Mouse (Mus musculus) gastrocnemius, postnatal 36 days (tissue): Measurements from ENCODE around the gene Smpd3. TPM values are rescaled to one million over a fixed set of nuclear protein-coding genes. Genes with fewer than 3 reads are reported as not detected.
"Not testable (repeated sequence)": the region's sequence is repeated elsewhere in the genome, so short reads cannot be mapped to it uniquely, and the experiment has no call there.

Source experiments
- DNase-seq, 2 experiments: peaks; one replicate each; pipeline ENCODE4 v3.0.0; 2022
- intact Hi-C: fragments of 180-260 bp; cut with DNase I; formaldehyde crosslinking; loops from one replicate; pipeline ENCODE4 v1.15.1; 2025
- total RNA-seq, 2 experiments: library from RNA; stranded (reverse); gene quantifications; 2 replicates each; pipeline ENCODE4 v1.2.3; 2021

The Smpd3 gene
- total RNA-seq, 2 experiments from 2014 or later: 0.44 to 0.74 TPM

DNA sequence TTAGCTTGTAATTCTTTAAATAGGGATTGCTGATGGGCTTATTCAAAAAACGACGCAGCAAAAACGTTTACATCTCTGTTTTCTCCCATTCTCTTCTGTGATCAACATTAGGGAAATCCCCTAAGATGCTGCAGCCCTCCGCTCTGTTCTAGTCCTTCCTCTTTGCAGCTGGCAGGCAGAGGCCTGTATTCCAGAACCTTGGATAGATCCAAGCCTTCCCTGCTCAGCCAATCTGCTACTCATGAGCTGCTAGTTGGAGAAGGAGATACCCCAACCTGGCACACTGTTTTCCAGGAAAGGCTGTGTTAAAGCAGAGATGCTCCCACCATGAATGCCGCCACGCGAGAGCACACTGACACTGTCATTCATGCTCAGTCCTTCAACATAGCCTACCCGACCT is 4.4 kb downstream of the Smpd3 start:
- no peak for DNase-seq
- intact Hi-C loops: no loop called here

DNA sequence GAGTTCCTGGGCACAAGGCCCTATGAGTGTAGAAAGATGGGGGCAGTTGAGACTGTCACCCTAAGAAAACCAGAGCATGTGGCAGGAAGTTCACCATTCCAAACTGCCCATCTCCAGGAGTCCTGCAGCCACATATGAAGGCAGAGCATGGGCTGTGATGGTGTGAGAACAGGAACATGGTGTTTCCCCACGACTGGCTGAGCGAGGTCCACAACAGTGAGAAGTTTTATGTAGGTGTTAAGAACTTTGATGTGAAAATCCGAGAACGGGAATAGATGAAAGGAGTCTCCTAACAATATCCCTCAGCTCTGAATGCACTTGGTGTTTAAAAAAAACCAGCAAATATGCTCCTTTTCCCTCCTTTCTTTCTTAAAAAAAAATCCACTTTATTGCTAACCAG is 5.3 kb downstream of the Smpd3 start:
- intact Hi-C loops: no loop called here

DNA sequence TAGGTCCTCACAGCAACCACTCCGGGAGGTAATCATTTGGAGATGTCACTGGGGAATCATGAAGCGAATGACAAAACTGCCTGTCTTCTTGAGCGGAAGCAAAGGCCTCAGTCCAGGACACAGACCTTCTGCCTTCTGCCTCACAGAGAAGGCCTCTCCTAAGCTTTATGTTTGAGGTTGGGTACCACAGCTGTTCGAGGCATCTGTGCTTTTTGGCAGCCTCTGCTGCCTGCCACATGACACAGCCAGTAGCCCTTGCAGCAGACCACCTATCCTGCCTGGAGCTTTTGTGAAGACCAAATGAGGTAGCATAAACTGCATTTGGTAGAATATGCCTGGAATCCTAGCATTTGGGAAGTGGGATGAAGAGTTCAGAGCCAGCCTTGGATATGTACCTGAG is 11.2 kb downstream of the Smpd3 start:
- intact Hi-C loops: no loop called here
- DNase-seq: no peak

More for the DNA sequence above, 5.3 kb downstream of the Smpd3 start:
- no peak for DNase-seq

DNA sequence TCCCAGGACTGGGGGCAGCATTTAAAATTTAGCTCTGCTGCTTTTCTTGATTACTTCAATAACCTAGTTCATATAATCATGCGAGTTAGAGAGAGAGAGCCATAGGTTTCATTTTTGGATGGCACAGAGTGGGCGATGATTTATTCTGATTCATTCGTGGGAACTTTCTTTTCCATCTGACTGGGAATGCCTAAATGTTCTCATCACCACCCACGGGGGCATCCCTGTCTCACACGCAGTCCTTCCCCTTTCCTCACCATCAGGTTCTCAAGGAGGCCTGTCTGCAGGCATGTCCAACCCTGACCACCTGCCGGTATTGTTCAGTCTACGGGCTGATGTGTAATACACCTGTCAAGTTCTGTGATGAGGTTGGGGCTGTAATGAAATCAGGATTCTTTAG is 16.4 kb downstream of the Smpd3 start:
- DNase-seq: no peak
- intact Hi-C loops: no loop called here

DNA sequence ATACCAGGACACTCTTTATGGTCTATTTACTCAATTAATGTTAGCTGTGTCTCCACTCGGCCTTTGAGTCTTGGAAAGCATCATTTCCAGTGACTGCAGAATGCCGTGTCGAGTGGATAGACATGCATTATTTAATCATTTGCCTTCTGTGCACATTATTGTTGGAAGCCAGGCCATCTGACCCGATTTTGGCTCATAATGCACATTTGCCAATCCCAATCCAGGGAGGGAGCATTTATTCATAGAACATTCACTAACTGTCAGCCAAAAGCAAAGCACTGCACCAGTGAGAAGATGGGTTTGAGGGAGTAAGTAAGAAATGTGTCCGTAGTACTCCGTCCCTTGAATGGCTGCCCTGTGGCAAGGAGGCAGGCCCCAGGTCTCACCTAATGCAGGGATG is 17.8 kb downstream of the Smpd3 start:
- DNase-seq: no peak
- intact Hi-C loops: no loop called here

DNA sequence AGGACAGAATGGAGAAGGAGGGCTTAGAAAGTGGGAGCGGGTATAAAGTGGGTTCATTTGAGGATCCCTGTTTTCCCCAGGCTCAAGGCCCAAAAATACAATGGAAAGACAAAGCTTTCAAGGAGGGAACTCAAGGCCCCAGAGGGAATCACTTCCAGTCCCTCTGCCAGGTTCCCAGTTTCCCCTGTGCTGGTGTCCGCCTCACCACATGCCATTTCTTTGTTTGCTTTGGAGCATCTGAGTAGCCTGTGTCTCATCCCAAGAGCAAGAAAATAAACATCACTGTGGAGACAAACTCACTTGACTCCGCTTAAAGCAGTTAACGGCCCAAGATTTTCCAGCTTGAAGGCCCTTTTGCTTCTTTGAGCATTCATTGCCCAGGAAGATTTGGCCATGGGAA is 20.7 kb downstream of the Smpd3 start:
- DNase-seq: no peak
- intact Hi-C loops: no loop called here

DNA sequence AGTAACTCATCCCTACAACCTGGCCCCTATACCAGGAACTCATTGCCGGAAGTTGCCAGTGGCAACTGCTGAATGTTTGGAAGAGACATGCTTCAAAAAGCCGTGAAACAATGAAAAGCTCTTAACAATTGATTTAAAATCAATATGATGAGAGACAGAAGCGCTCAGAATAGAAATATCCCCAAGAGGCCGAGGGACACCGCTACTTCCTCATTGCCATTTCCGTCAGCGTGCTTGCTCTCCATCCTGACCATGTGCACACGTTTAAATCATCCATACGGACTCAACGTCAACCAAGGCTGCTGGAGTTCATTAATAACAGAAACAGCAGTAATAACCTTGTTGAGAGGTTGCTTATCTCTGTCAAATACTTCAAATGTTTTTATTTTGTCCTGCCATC is 21.3 kb downstream of the Smpd3 start:
- intact Hi-C loops: no loop called here
- DNase-seq: no peak

DNA sequence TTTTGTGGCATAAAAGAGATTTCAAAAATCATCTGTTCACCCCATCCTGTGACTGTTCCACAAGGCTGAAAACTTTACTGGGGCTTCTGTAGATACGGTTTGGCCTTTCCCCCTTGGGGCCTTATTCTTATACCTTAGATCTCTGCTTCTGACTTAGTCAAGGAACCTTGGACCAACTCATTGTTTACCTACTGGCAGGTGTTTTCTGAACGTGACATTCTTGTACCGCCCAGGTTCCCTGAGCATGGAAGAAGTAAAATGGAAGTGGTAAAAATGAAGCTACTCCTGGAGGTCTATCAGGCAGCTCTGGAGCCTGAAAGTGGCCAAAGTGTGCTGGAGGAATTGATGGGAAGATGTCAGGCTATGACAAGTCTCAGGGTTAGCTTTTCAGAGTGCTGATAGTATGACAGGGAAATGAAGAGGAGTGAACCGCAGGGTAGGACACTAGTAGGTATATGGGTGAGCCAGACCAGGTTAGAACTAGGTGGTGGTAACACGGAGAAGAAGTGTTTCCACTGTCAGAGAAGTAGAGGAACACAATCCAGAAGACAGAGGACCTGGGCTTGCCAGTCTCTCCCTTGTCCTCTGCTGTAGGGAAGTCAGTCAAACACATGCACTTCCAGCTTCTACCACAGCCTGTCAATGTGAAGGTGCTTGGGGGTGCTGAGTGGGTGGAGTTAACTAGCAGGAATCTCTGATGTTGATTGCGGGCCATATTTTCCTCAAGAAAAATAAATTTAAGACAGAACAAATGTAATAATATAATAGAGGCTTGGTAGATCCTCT is 22.2 kb downstream of the Smpd3 start:
- intact Hi-C loops: no loop called here
- no peak for DNase-seq

DNA sequence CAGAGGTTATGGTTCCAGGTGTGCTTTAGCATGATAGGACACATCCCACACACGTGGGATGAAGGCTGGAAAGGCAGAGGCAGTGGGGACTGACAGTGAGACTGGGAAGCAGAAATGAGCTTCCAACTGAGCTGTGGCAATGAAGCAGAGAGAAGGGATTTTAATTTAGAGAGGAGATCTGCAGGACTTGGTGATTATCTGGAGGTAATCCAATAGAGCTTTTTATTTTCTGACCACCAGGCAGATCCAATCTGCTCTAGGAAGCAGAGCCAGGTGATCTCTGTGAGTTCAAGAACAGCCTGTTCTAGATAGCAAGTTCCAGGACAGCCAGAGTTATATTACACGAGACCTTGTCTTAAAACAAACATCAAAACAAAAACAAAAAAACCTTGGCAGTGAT is 24.0 kb downstream of the Smpd3 start:
- DNase-seq: no peak
- intact Hi-C loops: no loop called here

DNA sequence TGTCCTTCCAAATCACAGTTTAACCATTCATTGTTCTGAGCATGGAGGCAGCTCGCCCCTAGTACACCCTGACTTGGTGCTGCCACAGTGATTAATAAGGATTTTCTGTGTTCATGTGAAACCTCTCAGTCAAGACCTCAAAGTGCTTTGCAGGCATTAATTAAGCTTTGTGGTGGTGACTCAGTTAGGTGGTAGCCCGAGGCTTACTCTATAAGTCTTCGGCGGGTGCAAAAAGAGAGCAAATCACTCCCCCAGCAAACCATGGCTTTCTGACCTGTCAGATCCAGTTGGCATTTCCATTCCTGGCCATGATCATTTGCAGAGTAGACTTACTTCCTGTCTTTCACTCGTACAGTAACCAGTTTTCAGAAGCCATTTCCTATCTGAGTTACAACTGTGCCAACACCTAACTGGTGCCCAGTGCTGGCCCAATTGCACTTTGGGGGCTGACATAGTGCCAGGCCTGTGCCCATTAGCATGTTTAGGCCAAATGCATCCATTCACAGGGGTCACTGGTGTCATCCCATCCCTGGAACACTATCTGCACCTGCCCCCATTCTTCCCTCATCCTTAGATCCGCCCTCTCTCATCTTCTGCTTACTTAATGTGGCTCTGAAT is 24.6 kb downstream of the Smpd3 start:
- intact Hi-C loops: no loop called here
- DNase-seq: no peak

DNA sequence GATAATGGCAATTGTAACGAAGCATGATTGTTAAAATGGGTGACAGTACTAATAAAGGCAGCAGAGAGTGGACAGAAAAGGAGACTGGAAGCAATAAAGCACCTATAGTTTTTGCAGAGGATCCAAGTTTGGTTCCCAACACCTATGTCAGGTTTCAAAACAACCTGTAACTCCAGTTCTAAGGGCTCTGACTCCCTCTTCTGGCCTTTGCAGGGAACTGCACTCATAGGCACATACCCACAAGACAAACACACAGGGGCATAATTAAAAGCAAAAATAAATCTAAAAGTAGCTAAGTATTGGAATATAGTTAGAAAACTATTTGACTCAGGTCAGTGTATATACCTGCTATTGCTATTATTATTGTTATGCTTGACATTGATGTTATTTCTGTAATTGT is 25.8 kb downstream of the Smpd3 start:
- intact Hi-C loops: no loop called here
- DNase-seq: no peak

DNA sequence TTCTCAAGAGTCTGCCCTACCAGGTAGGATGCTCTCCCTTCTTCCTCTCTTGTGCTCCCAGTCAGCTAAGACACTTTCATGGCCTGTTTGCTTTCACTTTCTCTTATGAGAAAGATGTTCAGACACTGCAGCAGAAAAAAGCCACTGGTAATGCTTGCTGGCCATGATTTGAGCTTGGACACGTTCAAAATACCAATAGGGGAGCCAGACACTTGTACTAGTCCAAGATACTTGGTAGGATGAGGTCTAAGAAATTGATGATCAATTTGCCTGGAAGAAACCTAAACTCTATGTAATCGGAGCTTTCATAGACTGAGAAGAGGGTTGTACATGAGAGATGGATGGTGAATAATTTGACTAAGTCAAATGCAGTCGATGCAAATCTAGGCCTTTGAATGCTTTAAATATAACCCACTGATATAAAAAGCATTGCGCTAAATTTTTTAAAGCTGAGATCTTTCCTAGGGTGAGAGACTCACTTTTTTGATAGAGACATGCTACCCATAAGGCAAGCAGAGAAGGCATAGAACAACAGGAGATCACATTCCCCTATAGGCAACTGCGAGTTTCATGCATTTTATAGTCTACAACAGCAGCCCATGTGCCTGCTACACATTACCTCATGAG is 27.6 kb downstream of the Smpd3 start:
- intact Hi-C loops: no loop called here
- DNase-seq: no peak

DNA sequence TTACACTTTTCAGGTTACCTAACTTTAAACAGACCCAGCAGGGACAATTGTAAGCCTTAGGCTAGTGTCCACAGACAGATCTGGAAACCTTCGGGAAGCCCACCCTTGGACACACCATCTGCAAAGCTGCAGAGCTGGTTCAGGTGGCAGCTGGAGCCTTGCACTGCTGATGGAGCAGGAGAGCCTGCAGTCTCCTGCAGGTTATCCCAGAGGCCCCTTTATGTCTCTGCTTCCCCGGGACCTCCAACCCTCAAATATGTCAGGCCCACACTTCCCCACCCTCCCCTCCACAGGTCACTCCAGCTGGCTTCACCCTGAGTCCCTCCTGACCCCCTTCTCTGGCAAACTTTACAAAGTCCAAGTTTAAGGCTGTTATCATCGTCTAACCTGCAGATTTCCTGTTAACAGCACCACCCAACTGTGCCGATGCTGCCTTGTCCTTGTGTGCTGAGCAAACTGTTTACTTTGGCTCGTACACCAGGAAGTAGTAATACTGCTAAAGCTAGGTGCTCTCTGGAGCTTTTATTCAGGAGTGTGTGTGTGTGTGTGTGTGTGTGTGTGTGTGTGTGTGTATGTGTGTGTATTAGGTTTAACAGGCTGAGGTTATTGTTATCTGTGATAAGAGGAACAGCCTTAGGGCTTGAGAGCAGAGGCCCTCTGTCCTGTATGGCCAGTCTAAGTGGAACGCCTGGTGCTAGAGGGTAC is 29.6 kb downstream of the Smpd3 start:
- DNase-seq, intact Hi-C loops: not testable (repeated sequence)

DNA sequence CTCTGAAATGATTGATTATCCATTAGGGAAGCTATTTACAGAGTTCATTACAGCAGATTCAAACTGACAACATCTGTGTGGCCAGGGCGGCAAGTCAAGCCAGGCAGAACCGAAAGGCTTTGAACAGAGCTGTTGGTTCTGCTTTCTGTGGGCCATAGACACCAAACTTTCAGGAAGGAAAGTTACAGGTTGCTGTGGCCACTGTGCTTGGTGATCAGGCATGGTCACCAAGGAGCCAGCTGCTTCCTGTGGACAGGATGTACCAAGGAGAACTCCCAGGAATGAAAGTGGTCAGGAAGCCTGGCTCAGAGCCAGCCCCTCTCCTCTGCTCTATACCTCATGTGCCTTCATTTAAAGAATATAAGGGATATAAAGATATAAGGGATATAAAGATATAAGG is 30.2 kb downstream of the Smpd3 start:
- intact Hi-C loops: no loop called here

DNA sequence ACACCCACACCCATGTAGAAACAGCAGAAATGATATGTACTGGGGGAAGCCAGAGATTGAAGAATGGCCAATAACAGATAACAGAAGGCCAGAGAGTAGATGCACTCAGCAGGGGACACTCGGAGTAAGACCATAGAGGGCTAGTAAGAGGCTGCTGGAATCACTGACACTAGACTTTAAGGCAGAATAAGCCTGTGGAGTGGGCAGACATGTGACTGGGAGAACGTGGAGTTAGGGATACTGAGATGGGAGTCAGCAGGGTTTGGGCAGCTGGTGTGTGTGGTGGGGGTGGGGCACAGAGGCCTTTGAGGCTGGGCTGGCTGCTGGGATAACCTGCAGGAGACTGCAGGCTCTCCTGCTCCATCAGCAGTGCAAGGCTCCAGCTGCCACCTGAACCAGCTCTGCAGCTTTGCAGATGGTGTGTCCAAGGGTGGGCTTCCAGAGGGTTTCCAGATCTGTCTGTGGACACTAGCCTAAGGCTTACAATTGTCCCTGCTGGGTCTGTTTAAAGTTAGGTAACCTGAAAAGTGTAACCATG is 31.0 kb downstream of the Smpd3 start:
- DNase-seq, intact Hi-C loops: not testable (repeated sequence)

More for the DNA sequence above, 30.2 kb downstream of the Smpd3 start:
- DNase-seq: no peak

DNA sequence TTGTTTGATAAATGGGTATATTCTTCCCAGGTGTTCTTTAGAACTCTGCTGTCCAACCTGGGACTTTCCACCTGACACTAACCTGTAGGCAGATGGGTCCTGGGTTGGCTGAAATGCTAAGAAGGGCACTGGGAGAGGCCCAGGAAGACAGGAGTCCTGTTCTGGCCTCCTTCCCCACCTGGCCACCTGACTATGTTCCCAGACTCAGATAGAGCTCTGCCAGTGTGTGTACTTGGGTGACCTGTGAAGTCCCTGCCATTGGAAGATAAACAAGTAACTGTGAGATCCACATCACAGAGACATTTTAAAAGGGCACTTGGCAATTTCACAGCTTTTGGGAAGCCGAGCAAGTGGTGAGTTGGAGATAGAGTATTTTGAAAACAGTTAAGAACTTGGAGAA is 31.7 kb downstream of the Smpd3 start:
- intact Hi-C loops: no loop called here
- DNase-seq: no peak

DNA sequence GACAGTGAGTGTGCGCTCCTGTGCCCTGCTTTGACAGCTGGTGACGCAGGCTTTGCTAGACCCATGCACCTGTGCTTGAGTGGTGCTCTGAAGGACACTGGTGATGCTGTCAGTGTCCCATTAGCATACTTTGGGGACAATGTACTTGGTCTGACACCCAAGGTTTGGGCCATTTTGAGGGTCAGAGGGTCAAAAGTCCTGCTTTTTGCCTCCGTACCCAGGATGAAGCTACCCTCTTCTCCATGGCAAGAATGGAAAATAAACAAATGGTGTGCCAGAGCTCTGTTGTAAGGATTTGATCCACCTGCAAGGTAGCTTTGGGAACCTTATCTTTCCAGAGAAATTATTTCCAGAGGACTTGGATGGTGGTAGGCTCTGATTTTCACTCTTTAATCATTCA is 32.5 kb downstream of the Smpd3 start:
- no peak for DNase-seq
- intact Hi-C loops: no loop called here

DNA sequence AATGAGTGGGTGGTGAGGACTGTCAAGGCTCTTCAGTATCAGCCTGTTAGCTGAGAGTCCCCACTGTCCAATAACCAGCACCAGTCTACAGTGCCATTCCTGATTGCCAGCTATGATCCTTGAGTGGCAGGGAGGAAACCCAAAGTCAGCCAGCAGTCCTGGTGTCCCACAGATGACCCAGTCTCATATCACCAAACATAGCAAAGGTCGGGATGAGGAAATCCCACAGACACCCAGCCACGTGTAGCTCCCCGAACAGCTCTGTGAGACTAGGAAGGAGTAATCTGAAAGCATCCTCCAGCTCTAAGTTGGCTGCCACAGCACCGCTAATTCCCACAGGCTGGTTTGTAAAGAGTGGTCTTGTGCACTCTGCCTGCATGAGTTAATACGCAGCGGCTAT is 33.5 kb downstream of the Smpd3 start:
- intact Hi-C loops: no loop called here
- no peak for DNase-seq

DNA sequence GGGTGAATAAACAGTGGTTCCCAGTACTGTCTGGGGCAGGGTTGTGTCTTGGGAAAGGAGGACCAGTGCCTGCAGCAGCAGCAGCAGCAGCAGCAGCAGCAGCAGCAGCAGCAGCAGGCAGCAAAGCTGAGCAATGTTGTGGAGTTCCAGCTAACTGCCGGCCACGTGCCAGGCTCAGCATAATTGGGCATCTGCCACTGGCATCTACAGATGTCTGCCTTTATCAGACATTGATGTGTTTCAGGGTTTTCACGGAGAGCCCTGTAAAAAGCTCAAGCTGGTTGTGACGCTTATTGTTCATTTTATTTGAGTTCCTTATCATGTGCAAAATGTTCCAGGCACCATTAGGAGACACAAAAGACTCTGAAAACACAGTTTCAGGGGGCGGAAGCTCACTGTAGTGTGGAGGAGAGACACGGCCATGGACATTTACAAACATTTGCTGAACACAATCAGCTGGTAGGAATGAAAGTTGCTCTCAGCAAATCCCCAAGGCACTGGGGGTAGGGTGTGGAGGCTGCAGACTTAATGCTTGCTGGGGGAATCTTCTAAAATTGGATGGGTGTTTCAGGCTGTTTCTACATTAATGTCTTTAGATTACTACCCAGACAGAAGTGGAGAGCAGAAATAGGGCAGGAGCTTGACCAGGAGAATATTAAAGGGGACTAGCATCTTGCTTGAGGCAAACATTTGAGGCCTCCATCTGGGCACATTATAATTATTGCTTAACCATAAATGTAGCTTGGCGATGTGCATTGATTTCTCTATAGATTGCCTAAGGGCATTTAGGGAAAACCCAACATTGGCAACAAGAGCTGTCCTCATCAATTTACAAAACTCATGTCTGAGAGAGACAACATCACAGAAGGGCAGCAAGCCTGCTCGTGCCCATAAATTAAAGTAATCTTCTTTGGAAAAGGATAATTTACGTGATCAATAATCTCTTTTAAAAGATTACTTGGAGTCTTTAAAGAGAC is 36.8 kb downstream of the Smpd3 start:
- intact Hi-C loops: no loop called here
- DNase-seq: no peak

DNA sequence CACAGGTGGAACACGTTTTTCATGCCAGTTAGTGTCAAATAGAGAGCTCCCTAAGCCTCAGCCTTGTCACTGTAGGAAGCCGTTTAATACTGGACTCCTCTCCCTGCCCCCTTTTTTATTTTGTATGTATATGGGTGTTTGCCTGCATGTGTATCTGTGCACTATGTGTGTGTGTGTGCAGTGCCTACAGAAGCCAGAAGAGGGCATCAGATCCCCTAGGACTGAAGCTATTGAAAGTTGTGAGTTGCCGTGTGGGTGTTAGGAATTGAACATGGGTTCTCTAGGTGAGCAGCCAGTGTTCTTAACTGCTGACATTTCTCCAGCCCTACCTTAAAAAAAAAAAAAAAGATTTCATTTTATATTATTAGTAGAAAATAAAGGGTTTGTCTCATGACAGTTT is 38.1 kb downstream of the Smpd3 start:
- no peak for DNase-seq
- intact Hi-C loops: no loop called here
